Mouse (Mus musculus) MEL (cell line): ENCODE data around the gene Rasgef1b.

Experiments used
- BHLHE40 ChIP-seq: IDR thresholded peaks from 2 replicates; pipeline ENCODE4 v1.6.1; 2012; ENCODE audit warnings: low read depth, mild to moderate bottlenecking, inconsistent platforms, low read length, improper control_type of control experiment, borderline replicate concordance
- CTCF ChIP-seq, 3 experiments: IDR thresholded peaks in 2 of 3; conservative IDR thresholded peaks in 1 of 3; 2 replicates each; pipeline ENCODE4 v1.5.1; 2011 to 2012; ENCODE audit warnings: low read length in 3 of 3, low read depth in 2 of 3, mild to moderate bottlenecking in 2 of 3, improper control_type of control experiment in 1 of 3, inconsistent platforms in 1 of 3, mixed read lengths in 1 of 3, moderate library complexity in 1 of 3; ENCODE audit not compliant: control insufficient read depth in 1 of 3, insufficient read depth in 1 of 3, poor library complexity in 1 of 3, severe bottlenecking in 1 of 3
- EP300 ChIP-seq, 2 experiments: IDR thresholded peaks; 2 replicates each; pipeline ENCODE4 v1.6.1; 2011; ENCODE audit warnings: improper control_type of control experiment in 2 of 2, low read length in 2 of 2, low read depth in 1 of 2, mild to moderate bottlenecking in 1 of 2
- MAFK ChIP-seq: IDR thresholded peaks from 2 replicates; pipeline ENCODE4 v1.6.1; 2011; ENCODE audit warnings: low read depth, mild to moderate bottlenecking, low read length, improper control_type of control experiment, borderline replicate concordance
- MEF2A ChIP-seq: IDR thresholded peaks from 2 replicates; pipeline ENCODE4 v1.6.1; 2014; ENCODE audit warnings: low read depth, mild to moderate bottlenecking, inconsistent platforms, low read length, improper control_type of control experiment; ENCODE audit not compliant: poor library complexity, insufficient replicate concordance, severe bottlenecking; ENCODE audit errors: extremely low read depth
- ZC3H11A ChIP-seq: IDR thresholded peaks from 2 replicates; pipeline ENCODE4 v1.6.1; 2012; ENCODE audit warnings: low read depth, mild to moderate bottlenecking, inconsistent platforms, low read length, improper control_type of control experiment
- ZNF384 ChIP-seq: IDR thresholded peaks from 2 replicates; pipeline ENCODE4 v1.6.1; 2012; ENCODE audit warnings: low read depth, mild to moderate bottlenecking, inconsistent platforms, low read length, improper control_type of control experiment

GRCm38 (mm10) chr5:99261121-99261724 lies 467.6 kb downstream of the Rasgef1b start:
- TF ChIP-seq EP300 (IDR thresholded peaks at IDR 0.05; ENCODE audit: low read depth in 1 of 2, low read length in 2 of 2) = no peak
- no peak for TF ChIP-seq ZC3H11A
- TF ChIP-seq CTCF (IDR thresholded peaks at IDR 0.05 in 2 of 3, conservative IDR thresholded peaks at IDR 0.05 in 1 of 3; ENCODE audit: control insufficient read depth in 1 of 3, insufficient read depth in 1 of 3, low read depth in 2 of 3, low read length in 3 of 3, poor library complexity in 1 of 3, severe bottlenecking in 1 of 3) = no peak
- TF ChIP-seq BHLHE40 = no peak
- no peak for TF ChIP-seq MAFK
- TF ChIP-seq ZNF384 = no peak
- TF ChIP-seq MEF2A = no peak
